Comparison of ENCODE assay signal across 10 mouse cellular contexts in the genomic region with DNA sequence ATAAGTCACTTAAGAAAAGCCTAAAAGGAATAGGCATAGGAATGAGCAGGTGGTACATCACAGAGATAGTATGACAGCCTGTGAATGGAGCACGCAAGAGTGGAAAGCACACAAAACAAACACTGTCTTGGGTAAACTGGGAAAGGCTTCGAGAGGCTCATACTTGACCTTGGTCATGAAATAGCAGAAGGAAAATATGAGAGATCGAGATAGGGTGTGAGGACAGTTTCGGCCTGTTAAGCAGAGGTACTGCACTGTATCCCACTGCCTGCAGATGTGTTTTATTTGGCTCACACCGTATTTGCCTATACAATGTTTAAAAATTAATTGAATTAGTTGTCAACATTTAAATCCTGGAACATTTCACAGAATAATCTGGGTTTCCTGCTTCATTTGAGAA.
"Had no signal": no experiment of that assay in that cellular context is flagged by ENCODE, and none has a peak within 500 bp of the region (broad histone marks: within the 10 kb centered on the region; RNA-seq: fewer than 3 reads in every experiment).

No protein-coding gene starts in this region.

- H3K36me3 ChIP-seq: limb, embryonic 10.5 days; liver, embryonic 15.5 days; lung, embryonic 15.5 days; midbrain, embryonic 13.5 days had no signal

- H3K4me2 ChIP-seq: liver, embryonic 11.5 days; liver, embryonic 15.5 days; lung, embryonic 15.5 days; midbrain, embryonic 13.5 days had no signal

- H3K4me3 ChIP-seq: left cerebral cortex, adult 2 months; limb, embryonic 10.5 days; liver, embryonic 15.5 days; lung, embryonic 15.5 days; midbrain, embryonic 13.5 days had no signal

- H3K9ac ChIP-seq: liver, embryonic 15.5 days; lung, embryonic 15.5 days; midbrain, embryonic 13.5 days had no signal

- DNase-seq: kidney, adult 2 months; kidney, postnatal 25 days; lung, postnatal 14 days; right cerebral cortex, postnatal 14 days had no signal

- H3K27me3 ChIP-seq: liver, embryonic 15.5 days; lung, embryonic 15.5 days; midbrain, embryonic 13.5 days had no signal

- ATAC-seq: midbrain, embryonic 13.5 days had no signal

- H3K9me3 ChIP-seq: limb, embryonic 10.5 days; liver, embryonic 15.5 days; lung, embryonic 15.5 days; midbrain, embryonic 13.5 days had no signal

- H3K27ac ChIP-seq: left cerebral cortex, adult 2 months; limb, embryonic 10.5 days; liver, embryonic 15.5 days; lung, embryonic 15.5 days; midbrain, embryonic 13.5 days had no signal

- H3K4me1 ChIP-seq: limb, embryonic 10.5 days; liver, embryonic 15.5 days; lung, embryonic 15.5 days; midbrain, embryonic 13.5 days had no signal
